ENCODE assay signal across 9 mouse cellular contexts in the genomic region with DNA sequence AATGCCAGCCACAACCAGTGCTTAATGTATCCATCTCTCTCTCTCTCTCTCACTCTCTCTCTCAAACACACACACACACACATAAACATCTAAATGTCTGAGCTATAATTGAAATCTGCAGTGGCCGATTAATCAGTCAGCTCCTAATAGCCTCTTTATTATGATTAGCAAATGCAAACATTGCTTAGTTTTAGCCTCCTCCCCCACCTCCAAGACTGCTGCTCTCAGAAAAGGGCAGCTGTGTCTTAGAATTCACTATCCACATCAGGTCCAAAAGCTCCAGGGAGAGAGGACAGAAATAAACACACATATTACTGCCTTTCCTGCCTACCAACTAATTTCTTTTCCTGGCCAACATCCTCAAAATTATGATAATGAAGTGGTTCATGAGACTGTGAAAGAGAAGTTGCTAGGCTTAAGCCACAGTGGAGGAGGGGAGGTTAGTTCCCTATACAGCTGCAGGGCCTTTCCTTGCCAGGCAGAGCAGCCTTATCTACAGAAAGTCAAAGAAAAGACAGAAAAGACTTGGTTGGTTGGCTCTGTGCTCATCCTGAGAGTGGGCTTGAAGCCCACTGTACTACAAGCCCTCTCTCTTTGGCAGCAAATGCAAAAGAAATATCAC.
DNase-seq lines count a peak whose midpoint lies in the region; ATAC-seq and TF ChIP-seq lines count a peak whose summit lies in the region.
"Had no signal": no experiment of that assay in that cellular context is flagged by ENCODE, and none has a peak within 500 bp of the region (broad histone marks: within the 10 kb centered on the region; RNA-seq: fewer than 3 reads in every experiment).

No protein-coding gene starts in this region.

- H3K27me3 ChIP-seq in heart, embryonic 11.5 days (ENCODE audit: control insufficient read depth, insufficient read depth, low read length) = no peaks in the 10 kb centered on the region
- no peaks in the 10 kb centered on the region for H3K27me3 ChIP-seq in forebrain, postnatal 0 days (ENCODE audit: insufficient read depth, low read length)
- H3K27me3 ChIP-seq in lung, postnatal 0 days (replicated peaks; ENCODE audit: insufficient read depth, low read length) = no peaks in the 10 kb centered on the region
- H3K27me3 ChIP-seq: limb, embryonic 12.5 days had no signal

- no peak for ATAC-seq in heart, embryonic 11.5 days (replicated peaks; ENCODE audit: insufficient number of reproducible peaks, low FRiP score, low TSS enrichment)
- ATAC-seq in forebrain, postnatal 0 days = peak; percentile 93
- ATAC-seq in lung, postnatal 0 days = peak; percentile 60; the same call in 1 of the 2 replicates

- TF ChIP-seq CTCF in forebrain, postnatal 0 days (IDR thresholded peaks at IDR 0.05; ENCODE audit: low read depth) = no peak
- TF ChIP-seq CTCF in lung, postnatal 0 days (IDR thresholded peaks at IDR 0.05) = no peak

- H3K4me2 ChIP-seq in heart, embryonic 11.5 days = no peak overlapping the region
- no peak overlapping the region for H3K4me2 ChIP-seq in forebrain, postnatal 0 days (ENCODE audit: low read depth)
- no peak overlapping the region for H3K4me2 ChIP-seq in lung, postnatal 0 days (replicated peaks; ENCODE audit: low read depth, low read length)
- H3K4me2 ChIP-seq: limb, embryonic 12.5 days had no signal

- no peak overlapping the region for H3K4me3 ChIP-seq in heart, embryonic 11.5 days (ENCODE audit: low read depth, low read length)
- no peak overlapping the region for H3K4me3 ChIP-seq in forebrain, postnatal 0 days (ENCODE audit: low read depth, low read length)
- H3K4me3 ChIP-seq in lung, postnatal 0 days (ENCODE audit: low read depth, low read length) = no peak overlapping the region
- H3K4me3 ChIP-seq: limb, embryonic 12.5 days had no signal

- H3K36me3 ChIP-seq in heart, embryonic 11.5 days (ENCODE audit: control insufficient read depth, insufficient read depth, low read length) = no peaks in the 10 kb centered on the region
- no peaks in the 10 kb centered on the region for H3K36me3 ChIP-seq in forebrain, postnatal 0 days (ENCODE audit: insufficient read depth)
- H3K36me3 ChIP-seq in lung, postnatal 0 days (ENCODE audit: insufficient read depth, low read length) = no peaks in the 10 kb centered on the region
- H3K36me3 ChIP-seq: limb, embryonic 12.5 days had no signal

- no peaks in the 10 kb centered on the region for H3K9me3 ChIP-seq in heart, embryonic 11.5 days (replicated peaks; ENCODE audit: control insufficient read depth, low read length)
- H3K9me3 ChIP-seq in forebrain, postnatal 0 days (ENCODE audit: low read length) = no peaks in the 10 kb centered on the region
- H3K9me3 ChIP-seq in lung, postnatal 0 days (ENCODE audit: low read length) = no peaks in the 10 kb centered on the region
- H3K9me3 ChIP-seq: limb, embryonic 12.5 days had no signal

- 0 out of 2 replicates have a peak, but pooled peaks cover 3% of the 10 kb centered on the region for H3K4me1 ChIP-seq in heart, embryonic 11.5 days (ENCODE audit: control insufficient read depth, insufficient read depth, low read length)
- peaks cover 5% of the 10 kb centered on the region; the same call in 1 of the 2 replicates for H3K4me1 ChIP-seq in forebrain, postnatal 0 days (ENCODE audit: insufficient read depth)
- peaks cover 7% of the 10 kb centered on the region; the same call in 1 of the 2 replicates for H3K4me1 ChIP-seq in lung, postnatal 0 days (ENCODE audit: insufficient read depth, low read depth, low read length)

- no peak overlapping the region for H3K9ac ChIP-seq in heart, embryonic 11.5 days (ENCODE audit: low read depth, low read length)
- H3K9ac ChIP-seq in forebrain, postnatal 0 days = no peak overlapping the region
- no peak overlapping the region for H3K9ac ChIP-seq in lung, postnatal 0 days (replicated peaks; ENCODE audit: low read depth)
- H3K9ac ChIP-seq: limb, embryonic 12.5 days had no signal

- TF ChIP-seq EP300 in lung, postnatal 0 days (IDR thresholded peaks at IDR 0.05) = no peak

- peak; percentile 90 for DNase-seq in heart, adult 11 months
- DNase-seq in 416B (ENCODE audit: low read depth) = peak; percentile 72
- peak; percentile 68 for DNase-seq in forebrain, postnatal 0 days
- DNase-seq in lung, postnatal 0 days (ENCODE audit: low spot score) = peak; percentile 67
- peak; percentile 40 for DNase-seq in telencephalon, adult 2 months (ENCODE audit: low read depth, low spot score)
- DNase-seq in right cerebral cortex, postnatal 25 days = no peak
- DNase-seq in urinary bladder, postnatal 4 days (ENCODE audit: low spot score in 2 of 2) = no peak

- WGBS in heart, embryonic 11.5 days (ENCODE audit: insufficient replicate concordance) = 30% methylated on average over 1 of the region's 1 CpGs
- WGBS in forebrain, postnatal 0 days = 4% methylated on average over 1 of the region's 1 CpGs
- WGBS in lung, postnatal 0 days = 6% methylated on average over 1 of the region's 1 CpGs

- H3K27ac ChIP-seq in heart, embryonic 11.5 days (ENCODE audit: low read depth, low read length) = no peak overlapping the region
- 0 out of 2 replicates have a peak overlapping the region, but pooled peaks have one; percentile 21 for H3K27ac ChIP-seq in forebrain, postnatal 0 days (ENCODE audit: low read depth, low read length)
- H3K27ac ChIP-seq in lung, postnatal 0 days (ENCODE audit: low read length) = peak overlapping the region; percentile 38; the same call in 1 of the 2 replicates
- H3K27ac ChIP-seq: limb, embryonic 12.5 days had no signal

Comparison
In these comparisons a context has a peak if more than half of its experiments do, and no peak if none do; other contexts are left out.
1. DNase-seq: peak in heart, adult 11 months (single experiment), 416B (single experiment), forebrain, postnatal 0 days (single experiment), lung, postnatal 0 days (single experiment) and telencephalon, adult 2 months (single experiment); none in right cerebral cortex, postnatal 25 days (single experiment) and urinary bladder, postnatal 4 days (0 of 2).